Mouse (Mus musculus): ENCODE measurements around the gene Zfp729b. TPM values are rescaled to one million over a fixed set of nuclear protein-coding genes. Genes with fewer than 3 reads are reported as not detected.

The Zfp729b gene
- polyA plus RNA-seq (2014; fragmentation: Nextera tagmentation; extraction: Ambion mirVana) = 5.1 and 5.6 TPM in 2 replicates

- Histone ChIP-seq H3K4me1 (ENCODE audit: control insufficient read depth, insufficient read depth, low read length) (0 out of 2 replicates have a peak, but pooled peaks cover 6% of the 10 kb centered on the region), H3K9me3 (ENCODE audit: control insufficient read depth, low read depth, low read length) (no peaks in the 10 kb centered on the region), H3K9ac (replicated peaks; ENCODE audit: low read depth, low read length) (peak within 1 kb of the TSS; percentile 52), H3K36me3 (ENCODE audit: control insufficient read depth, insufficient read depth, low read length) (no peaks in the 10 kb centered on the region), H3K27me3 (ENCODE audit: control insufficient read depth, insufficient read depth, low read length) (no peaks in the 10 kb centered on the region), H3K4me3 (ENCODE audit: low read depth, low read length) (peak within 1 kb of the TSS; percentile 71), H3K4me2 (replicated peaks; ENCODE audit: low read depth, low read length) (peak within 1 kb of the TSS; percentile 57), H3K27ac (ENCODE audit: low read length) (peak within 1 kb of the TSS; percentile 71; the same call in 1 of the 2 replicates)
- ATAC-seq (ENCODE audit: insufficient number of reproducible peaks, insufficient read depth, low FRiP score, low read depth) = peak; percentile 97
- WGBS = 2% methylated on average over 20 of the region's 20 CpGs
Measured at GRCm38 (mm10) chr13:67609066-67609876, at the start of gene Zfp729b. Gene Zfp729b, minus strand, starts transcription at chr13:67609707.

GRCm38 (mm10) chr13:67652496-67652895, 43.0 kb upstream of the Zfp729b start:
- no peak for ATAC-seq (ENCODE audit: insufficient number of reproducible peaks, insufficient read depth, low FRiP score, low read depth)
- Histone ChIP-seq H3K4me2 (replicated peaks; ENCODE audit: low read depth, low read length) (no peak overlapping the region), H3K27me3 (ENCODE audit: control insufficient read depth, insufficient read depth, low read length) (no peaks in the 10 kb centered on the region), H3K4me3 (ENCODE audit: low read depth, low read length) (no peak overlapping the region), H3K27ac (ENCODE audit: low read length) (no peak overlapping the region), H3K36me3 (ENCODE audit: control insufficient read depth, insufficient read depth, low read length) (no peaks in the 10 kb centered on the region), H3K4me1 (ENCODE audit: control insufficient read depth, insufficient read depth, low read length) (no peaks in the 10 kb centered on the region), H3K9me3 (ENCODE audit: control insufficient read depth, low read depth, low read length) (no peaks in the 10 kb centered on the region), H3K9ac (replicated peaks; ENCODE audit: low read depth, low read length) (no peak overlapping the region)
- 49% methylated on average over 3 of the region's 3 CpGs for WGBS

- peak within 1 kb of the TSS; percentile 41 for H3K4me2 ChIP-seq (replicated peaks; ENCODE audit: low read depth, low read length)
- under 1% methylated on average over 19 of the region's 19 CpGs for WGBS
Measured at GRCm38 (mm10) chr13:67637294-67638007, 27.9 kb upstream of the Zfp729b start, which contains the start of the genes Gm49345 and Zfp729a. Gene Gm49345, minus strand, starts transcription at chr13:67637769. Gene Zfp729a, minus strand, starts transcription at chr13:67637791.

GRCm38 (mm10) chr13:67610108-67610507, 601 bp upstream of the Zfp729b start:
- Histone ChIP-seq H3K36me3 (ENCODE audit: control insufficient read depth, insufficient read depth, low read length) (no peaks in the 10 kb centered on the region), H3K27me3 (ENCODE audit: control insufficient read depth, insufficient read depth, low read length) (no peaks in the 10 kb centered on the region), H3K4me2 (replicated peaks; ENCODE audit: low read depth, low read length) (no peak overlapping the region), H3K27ac (ENCODE audit: low read length) (no peak overlapping the region), H3K4me3 (ENCODE audit: low read depth, low read length) (no peak overlapping the region; the same call in 1 of the 2 replicates), H3K4me1 (ENCODE audit: control insufficient read depth, insufficient read depth, low read length) (0 out of 2 replicates have a peak, but pooled peaks cover 6% of the 10 kb centered on the region), H3K9ac (replicated peaks; ENCODE audit: low read depth, low read length) (no peak overlapping the region), H3K9me3 (ENCODE audit: control insufficient read depth, low read depth, low read length) (no peaks in the 10 kb centered on the region)
- no peak for ATAC-seq (ENCODE audit: insufficient number of reproducible peaks, insufficient read depth, low FRiP score, low read depth)
- 85% methylated on average over 4 of the region's 4 CpGs for whole genome bisulfite sequencing

More at GRCm38 (mm10) chr13:67637294-67638007, 27.9 kb upstream of the Zfp729b start, which contains the start of the genes Gm49345 and Zfp729a:
- ATAC-seq (ENCODE audit: insufficient number of reproducible peaks, insufficient read depth, low FRiP score, low read depth) = peak; percentile 98
- Histone ChIP-seq H3K36me3 (ENCODE audit: control insufficient read depth, insufficient read depth, low read length) (no peaks in the 10 kb centered on the region), H3K27me3 (ENCODE audit: control insufficient read depth, insufficient read depth, low read length) (no peaks in the 10 kb centered on the region), H3K9ac (replicated peaks; ENCODE audit: low read depth, low read length) (peak within 1 kb of the TSS; percentile 45), H3K27ac (ENCODE audit: low read length) (peak within 1 kb of the TSS; percentile 59), H3K9me3 (ENCODE audit: control insufficient read depth, low read depth, low read length) (no peaks in the 10 kb centered on the region), H3K4me3 (ENCODE audit: low read depth, low read length) (peak within 1 kb of the TSS; percentile 82), H3K4me1 (ENCODE audit: control insufficient read depth, insufficient read depth, low read length) (no peaks in the 10 kb centered on the region)

GRCm38 (mm10) chr13:67572591-67573189, 36.8 kb downstream of the Zfp729b start:
- no peak for ATAC-seq (ENCODE audit: insufficient number of reproducible peaks, insufficient read depth, low FRiP score, low read depth)
- Histone ChIP-seq H3K27ac (ENCODE audit: low read length) (no peak overlapping the region), H3K4me3 (ENCODE audit: low read depth, low read length) (no peak overlapping the region), H3K9ac (replicated peaks; ENCODE audit: low read depth, low read length) (no peak overlapping the region), H3K4me1 (ENCODE audit: control insufficient read depth, insufficient read depth, low read length) (no peaks in the 10 kb centered on the region), H3K36me3 (ENCODE audit: control insufficient read depth, insufficient read depth, low read length) (no peaks in the 10 kb centered on the region), H3K9me3 (ENCODE audit: control insufficient read depth, low read depth, low read length) (no peaks in the 10 kb centered on the region), H3K4me2 (replicated peaks; ENCODE audit: low read depth, low read length) (no peak overlapping the region), H3K27me3 (ENCODE audit: control insufficient read depth, insufficient read depth, low read length) (no peaks in the 10 kb centered on the region)
- 77% methylated on average over 5 of the region's 5 CpGs for WGBS

GRCm38 (mm10) chr13:67553730-67554129, 55.8 kb downstream of the Zfp729b start, which contains the start of gene Zfp748:
Gene Zfp748, minus strand, starts transcription at chr13:67553830.
- H3K9me3 ChIP-seq (ENCODE audit: control insufficient read depth, low read depth, low read length) = no peaks in the 10 kb centered on the region
- peaks cover 9% of the 10 kb centered on the region; the same call in 1 of the 2 replicates for H3K4me1 ChIP-seq (ENCODE audit: control insufficient read depth, insufficient read depth, low read length)
- H3K4me3 ChIP-seq (ENCODE audit: low read depth, low read length) = peak within 1 kb of the TSS; percentile 84
- no peaks in the 10 kb centered on the region for H3K36me3 ChIP-seq (ENCODE audit: control insufficient read depth, insufficient read depth, low read length)
- H3K27me3 ChIP-seq (ENCODE audit: control insufficient read depth, insufficient read depth, low read length) = no peaks in the 10 kb centered on the region
- ATAC-seq (ENCODE audit: insufficient number of reproducible peaks, insufficient read depth, low FRiP score, low read depth) = no peak
- H3K27ac ChIP-seq (ENCODE audit: low read length) = peak within 1 kb of the TSS; percentile 91
- 75% methylated on average over 4 of the region's 4 CpGs for WGBS
- peak within 1 kb of the TSS; percentile 63 for H3K4me2 ChIP-seq (replicated peaks; ENCODE audit: low read depth, low read length)
- H3K9ac ChIP-seq (replicated peaks; ENCODE audit: low read depth, low read length) = peak within 1 kb of the TSS; percentile 80

GRCm38 (mm10) chr13:67552505-67553346, 56.8 kb downstream of the Zfp729b start:
- no peaks in the 10 kb centered on the region for H3K9me3 ChIP-seq (ENCODE audit: control insufficient read depth, low read depth, low read length)
- ATAC-seq (ENCODE audit: insufficient number of reproducible peaks, insufficient read depth, low FRiP score, low read depth) = peak; percentile 98

More at GRCm38 (mm10) chr13:67552505-67553346, 56.8 kb downstream of the Zfp729b start:
- peak overlapping the region; percentile 63 for H3K4me2 ChIP-seq (replicated peaks; ENCODE audit: low read depth, low read length)
- WGBS = 1% methylated on average over 44 of the region's 44 CpGs
- H3K4me1 ChIP-seq (ENCODE audit: control insufficient read depth, insufficient read depth, low read length) = peaks cover 9% of the 10 kb centered on the region; the same call in 1 of the 2 replicates
- peak overlapping the region; percentile 84 for H3K4me3 ChIP-seq (ENCODE audit: low read depth, low read length)
- H3K9ac ChIP-seq (replicated peaks; ENCODE audit: low read depth, low read length) = peak overlapping the region; percentile 80
- no peaks in the 10 kb centered on the region for H3K27me3 ChIP-seq (ENCODE audit: control insufficient read depth, insufficient read depth, low read length)
- peak overlapping the region; percentile 91 for H3K27ac ChIP-seq (ENCODE audit: low read length)
- H3K36me3 ChIP-seq (ENCODE audit: control insufficient read depth, insufficient read depth, low read length) = no peaks in the 10 kb centered on the region
